Mouse (Mus musculus): ENCODE results near the gene Scamp2.

The Scamp2 gene

DNA sequence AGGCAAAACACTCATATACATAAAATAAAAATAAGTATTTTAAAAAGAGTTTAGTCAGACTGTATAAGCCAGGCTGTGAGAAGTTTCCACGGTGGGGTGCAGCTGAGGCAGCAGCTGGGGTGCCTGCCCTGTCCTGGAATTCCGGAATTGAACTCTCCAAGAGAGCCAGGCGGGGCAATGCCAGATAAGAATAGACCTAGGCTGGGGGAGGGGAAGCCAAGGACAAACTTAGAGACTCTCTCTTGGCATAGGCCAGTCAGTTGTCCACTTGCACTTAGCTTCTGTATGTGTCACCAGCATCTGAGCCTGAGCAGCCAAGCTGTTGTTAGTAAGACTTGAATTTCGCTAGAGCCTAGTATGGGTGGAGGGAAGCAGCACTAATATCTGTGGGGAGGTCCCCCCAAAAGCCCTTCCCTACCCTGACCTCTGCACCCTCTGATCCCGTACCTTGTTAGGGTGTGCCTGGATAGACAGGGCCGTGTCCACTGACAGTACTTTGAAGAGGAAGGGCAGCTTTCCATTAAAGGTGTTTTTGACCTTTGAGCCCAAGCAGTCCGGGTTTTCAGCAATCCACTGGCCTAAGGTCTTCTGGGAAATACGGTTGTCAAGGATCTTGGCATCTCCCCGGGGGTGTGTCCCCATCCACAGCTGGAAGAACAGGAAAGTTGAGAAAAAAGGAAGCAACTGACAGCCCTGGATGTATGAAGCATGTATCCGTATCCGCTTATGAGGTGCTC lies 10.4 kb upstream of the Scamp2 start:
- DNase-seq (ENCODE audit: low read depth), result no peak

DNA sequence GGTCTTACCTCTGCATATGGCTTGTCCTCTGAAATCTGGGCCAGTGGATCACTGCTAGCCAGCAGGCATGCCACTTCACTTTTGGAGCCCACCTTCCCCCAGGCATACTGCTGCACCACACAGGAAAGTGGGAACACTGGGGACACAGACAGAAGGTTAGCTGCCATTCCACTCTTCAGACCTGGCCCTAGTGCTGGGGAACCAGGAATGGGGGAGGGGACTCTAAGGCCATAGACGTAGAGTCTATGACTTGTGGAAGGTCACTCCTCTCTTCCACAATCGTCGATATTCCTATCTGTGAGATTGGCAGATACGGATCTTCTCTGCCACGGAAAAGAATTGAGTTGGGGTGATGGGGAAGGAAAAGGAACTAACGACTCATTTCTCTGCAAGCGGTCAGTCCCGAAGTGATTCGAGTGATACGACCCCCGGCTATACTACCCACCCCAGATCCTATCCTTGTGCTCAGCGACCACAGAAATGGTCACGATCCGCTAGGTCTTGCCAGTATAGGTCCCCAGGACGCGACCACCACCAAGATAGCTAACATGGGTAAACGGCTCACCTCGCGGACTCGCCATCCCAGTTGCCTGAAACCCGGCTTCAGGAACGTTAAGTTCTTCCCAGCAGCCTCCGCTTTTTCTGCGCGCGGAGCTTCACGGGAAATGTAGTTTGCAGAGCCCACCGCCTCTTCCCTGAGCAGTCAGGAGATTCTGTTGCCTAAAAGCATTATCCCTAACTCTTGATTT lies 8.4 kb upstream of the Scamp2 start, which contains the start of gene Mpi:
Mpi (minus strand) TSS at position 625 of the 749 bp plus-strand sequence.
- peak; percentile 78 for DNase-seq (ENCODE audit: low read depth)

DNA sequence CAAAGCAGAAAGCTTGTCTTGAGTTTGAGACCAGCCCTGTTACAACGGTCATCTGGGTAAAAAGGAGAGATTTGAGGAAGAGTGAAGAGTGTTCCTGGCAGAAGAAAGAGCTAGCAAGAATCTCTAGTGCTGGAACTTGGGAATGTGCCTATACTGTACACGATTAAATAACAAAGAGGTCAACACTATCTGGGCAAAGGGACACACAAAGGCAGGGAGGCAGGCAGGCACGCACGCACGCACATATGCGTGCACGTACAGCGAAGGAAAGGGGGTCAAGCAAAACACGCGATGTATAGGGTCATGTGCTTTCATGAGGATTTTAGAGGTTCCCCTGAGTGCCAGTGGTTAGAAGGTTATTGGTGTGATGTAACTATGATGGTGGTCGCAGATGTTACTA lies 7.6 kb upstream of the Scamp2 start:
- no peak for DNase-seq (ENCODE audit: low read depth)

DNA sequence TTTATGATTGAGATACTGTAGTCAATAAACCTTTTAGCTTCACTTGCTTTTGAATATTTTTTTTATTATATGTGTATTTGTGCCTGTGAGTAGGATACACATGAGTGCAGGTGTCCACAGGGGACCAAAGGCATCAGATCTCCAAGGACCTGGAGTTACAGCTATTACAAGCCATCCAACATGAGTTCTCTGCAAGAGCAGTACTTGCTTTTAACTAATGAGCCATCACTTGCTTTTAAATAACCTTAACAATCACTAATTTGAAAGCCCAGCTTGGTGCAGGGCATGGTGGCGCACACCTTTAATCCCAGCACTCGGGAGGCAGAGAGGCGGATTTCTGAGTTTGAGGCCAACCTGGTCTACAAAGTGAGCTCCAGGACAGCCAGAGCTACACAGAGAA lies 6.0 kb upstream of the Scamp2 start:
- no peak for DNase-seq (ENCODE audit: low read depth)

DNA sequence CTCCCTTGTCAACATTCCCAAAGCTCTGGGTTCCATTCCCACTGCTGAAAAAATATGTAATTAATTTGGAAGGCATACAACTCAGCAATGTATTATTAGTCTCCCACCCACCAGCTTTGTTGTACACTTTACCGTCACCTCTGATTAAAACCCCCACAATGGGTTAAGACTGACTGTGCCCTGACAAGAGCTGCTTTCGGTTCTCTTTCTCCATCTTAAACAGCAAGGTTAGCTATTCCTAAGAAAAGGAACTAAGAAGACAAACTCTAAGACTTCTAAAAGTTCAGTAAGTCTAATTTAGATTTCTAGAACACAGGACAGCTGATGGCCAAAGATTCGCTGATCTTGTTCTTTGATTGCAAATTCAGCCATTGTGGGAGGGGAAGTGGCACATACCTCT lies 3.5 kb upstream of the Scamp2 start:
- DNase-seq (ENCODE audit: low read depth), result no peak

GRCm38 (mm10) chr9:57558625-57559024 lies 2.1 kb upstream of the Scamp2 start:
- DNase-seq (ENCODE audit: low read depth), result no peak

DNA sequence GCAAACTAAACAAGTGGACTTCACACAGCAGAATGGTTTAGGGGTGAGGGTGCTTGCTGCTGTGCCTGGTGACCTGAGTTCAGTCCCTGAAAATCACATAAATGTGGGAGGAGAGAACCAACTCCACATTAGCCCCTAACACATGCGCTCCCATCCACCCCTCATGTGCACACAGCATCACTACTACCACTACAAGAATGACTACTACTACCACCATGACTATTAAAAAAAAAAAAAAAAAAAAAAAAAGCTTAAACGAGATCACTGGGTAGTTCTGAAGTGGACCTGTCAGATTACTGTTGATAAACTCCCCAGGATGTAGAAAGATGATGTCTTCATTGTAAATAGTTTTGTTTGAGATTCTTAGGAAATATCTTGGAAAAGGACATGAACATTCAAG lies 1.2 kb upstream of the Scamp2 start:
- no peak for DNase-seq (ENCODE audit: low read depth)

DNA sequence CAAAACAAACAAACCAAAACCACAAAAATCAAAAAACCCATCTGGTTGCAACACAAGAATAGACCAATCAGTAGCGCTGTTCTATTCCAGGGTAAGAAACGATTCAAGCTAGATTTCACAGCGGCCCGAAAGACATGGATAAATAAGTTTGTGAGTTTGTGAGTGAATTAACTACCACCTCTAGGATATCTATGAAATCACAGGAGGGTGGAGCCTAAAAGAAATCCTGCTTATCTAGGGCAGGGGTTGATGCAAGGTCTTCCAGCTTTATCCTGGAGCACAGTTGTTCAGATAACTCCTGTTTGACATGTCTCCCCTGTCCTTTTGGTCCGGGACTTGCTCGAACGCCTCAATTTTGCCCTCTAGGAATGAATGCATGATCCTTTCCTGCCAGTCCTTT lies 480 bp upstream of the Scamp2 start:
- DNase-seq (ENCODE audit: low read depth), result peak; percentile 3

- DNase-seq (ENCODE audit: low read depth), result no peak
Observed at GRCm38 (mm10) chr9:57561711-57562099, 962 bp downstream of the Scamp2 start.

DNA sequence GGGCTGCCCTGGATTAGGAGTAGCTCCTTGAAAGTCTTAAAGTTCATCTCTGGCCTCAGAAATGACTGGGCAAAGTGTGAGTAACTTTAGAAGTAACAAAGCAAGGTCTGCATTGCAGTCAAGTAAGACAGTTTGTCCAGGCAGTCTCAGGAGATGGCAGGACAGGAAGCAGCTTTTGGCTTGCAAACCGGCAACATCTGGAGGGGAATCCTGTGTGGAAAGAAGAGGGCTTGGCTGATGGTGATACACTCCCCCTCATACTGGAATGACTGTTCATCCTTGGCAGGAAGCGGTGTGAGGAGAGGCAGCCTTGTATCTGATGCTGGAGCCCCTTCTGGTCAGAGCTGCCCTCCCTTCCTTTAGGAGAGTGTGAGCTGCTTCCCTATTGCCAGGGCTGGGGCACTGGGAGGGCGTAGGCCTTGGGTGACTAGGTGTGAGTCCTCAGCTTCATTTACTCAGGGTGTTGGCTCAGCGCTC lies 2.2 kb downstream of the Scamp2 start:
- DNase-seq (ENCODE audit: low read depth), result peak; percentile 49

GRCm38 (mm10) chr9:57564609-57565008 lies 3.9 kb downstream of the Scamp2 start:
- no peak for DNase-seq (ENCODE audit: low read depth)

DNA sequence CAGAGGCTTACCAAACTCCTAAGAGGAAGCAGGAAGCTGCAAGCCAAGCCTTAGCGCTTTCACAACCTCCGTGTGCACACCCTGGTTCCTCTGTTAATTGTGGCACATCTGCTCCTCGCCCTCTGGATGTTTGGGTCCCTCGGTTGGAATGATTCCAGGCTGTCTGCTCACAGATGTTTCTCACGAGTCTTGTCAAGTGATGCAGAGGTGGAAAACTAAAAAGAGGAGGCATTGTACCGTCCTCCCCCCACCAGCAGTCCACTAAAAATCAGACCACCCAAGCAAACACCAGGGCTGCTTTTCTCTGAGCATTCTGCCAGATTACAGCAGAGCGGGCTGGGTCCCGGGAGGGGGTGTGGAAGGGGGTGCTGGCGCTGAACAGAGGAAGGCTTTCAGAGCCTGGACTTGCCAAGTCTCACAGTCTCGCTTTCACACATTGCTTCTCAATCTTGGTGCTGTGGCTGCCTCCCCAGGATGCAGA lies 5.0 kb downstream of the Scamp2 start:
- DNase-seq (ENCODE audit: low read depth), result peak; percentile 40

GRCm38 (mm10) chr9:57566846-57567245 lies 6.1 kb downstream of the Scamp2 start:
- no peak for DNase-seq (ENCODE audit: low read depth)

DNA sequence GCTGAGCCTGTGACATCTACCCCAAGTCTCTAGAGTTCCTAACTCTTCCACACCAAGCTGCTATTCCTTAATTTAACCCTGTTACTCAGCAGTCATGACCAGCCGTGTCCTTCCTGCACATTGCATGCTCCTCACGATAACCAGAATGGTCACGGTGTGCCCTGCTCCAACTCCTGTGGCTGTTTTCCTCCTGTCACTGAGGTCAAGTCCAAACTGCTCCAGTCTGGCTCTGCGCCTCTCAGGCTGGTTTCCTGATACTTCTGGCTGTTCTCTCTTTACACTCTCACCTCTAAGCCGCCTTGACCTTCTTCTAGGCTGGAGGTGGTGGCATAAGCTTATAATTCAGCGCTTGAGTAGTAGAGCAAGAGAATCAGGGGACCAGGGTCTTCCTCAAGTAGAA lies 7.8 kb downstream of the Scamp2 start:
- DNase-seq (ENCODE audit: low read depth), result no peak

DNA sequence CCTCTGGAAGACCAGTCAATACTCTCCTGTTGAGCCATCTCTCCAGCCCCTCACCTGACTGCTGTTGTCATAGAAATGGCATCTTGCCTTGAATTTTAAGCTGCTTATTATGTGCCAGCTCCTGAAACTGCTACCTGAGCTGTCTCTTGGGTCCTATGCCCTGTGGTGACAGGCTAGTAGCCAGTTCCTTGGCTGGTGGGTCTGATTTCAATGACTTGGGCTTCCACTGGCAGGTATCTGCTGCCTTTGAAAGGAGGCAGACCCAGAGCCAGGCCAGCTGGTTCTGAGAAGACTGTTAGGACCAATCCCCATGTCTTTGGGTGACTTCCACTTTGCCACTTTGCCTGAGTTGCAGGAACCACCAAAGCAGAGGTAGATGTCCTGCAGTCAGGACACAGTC lies 13.7 kb downstream of the Scamp2 start:
- DNase-seq (ENCODE audit: low read depth), result no peak

DNA sequence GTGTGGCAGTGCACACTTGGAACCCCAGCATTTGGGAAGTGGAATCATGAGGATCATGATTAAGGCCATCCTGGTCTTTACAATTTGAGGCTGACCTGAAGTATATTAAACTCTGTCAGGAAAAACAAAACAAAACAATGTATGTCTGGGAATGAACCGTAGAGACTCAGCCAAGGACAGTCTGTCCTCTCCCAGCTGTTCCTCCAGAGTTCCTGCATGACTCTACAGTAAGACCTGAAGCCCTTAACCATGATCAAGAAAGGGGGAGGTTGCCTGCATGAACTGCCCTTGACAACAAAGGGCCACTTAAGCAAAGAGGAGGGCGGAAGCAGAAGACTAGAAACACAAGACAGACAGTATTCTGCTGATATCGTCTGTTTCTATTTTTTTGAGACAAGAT lies 14.8 kb downstream of the Scamp2 start:
- no peak for DNase-seq (ENCODE audit: low read depth)

DNA sequence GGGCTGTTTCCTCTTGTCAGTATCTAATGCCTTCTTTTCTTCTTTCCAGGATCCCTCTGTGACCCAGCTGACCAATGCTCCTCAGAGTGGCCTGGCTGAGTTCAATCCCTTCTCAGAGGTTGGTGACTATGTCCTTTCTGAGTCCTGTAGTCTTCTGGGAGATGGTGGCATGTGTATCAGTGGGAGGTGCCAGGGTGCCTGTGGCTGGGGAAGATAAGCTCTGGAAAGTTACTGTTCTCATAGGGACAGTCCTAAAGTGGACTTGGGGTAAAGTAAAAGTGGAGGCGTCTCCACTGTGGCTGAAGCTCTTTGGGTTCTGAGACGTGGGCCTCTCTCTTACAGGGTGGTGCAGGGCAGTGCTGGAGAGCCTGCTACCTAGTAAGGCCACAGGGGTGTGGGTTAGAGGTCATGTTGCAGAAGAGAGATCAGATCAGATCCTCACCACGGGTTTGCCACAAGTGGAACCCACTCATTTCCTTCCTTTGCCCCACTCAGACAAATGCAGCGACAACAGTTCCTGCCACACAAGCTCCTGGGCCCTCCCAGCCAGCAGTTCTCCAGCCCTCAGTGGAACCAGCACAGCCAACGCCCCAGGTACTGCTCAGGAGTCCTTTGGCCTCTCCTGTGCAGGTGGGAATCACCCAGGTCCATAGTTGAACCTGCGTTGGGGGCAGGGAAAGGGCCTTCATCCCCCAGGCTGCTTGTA lies 16.6 kb downstream of the Scamp2 start:
- DNase-seq (ENCODE audit: low read depth), result no peak

- no peak for DNase-seq (ENCODE audit: low read depth)
Observed at GRCm38 (mm10) chr9:57584991-57585390, 24.2 kb downstream of the Scamp2 start.

DNA sequence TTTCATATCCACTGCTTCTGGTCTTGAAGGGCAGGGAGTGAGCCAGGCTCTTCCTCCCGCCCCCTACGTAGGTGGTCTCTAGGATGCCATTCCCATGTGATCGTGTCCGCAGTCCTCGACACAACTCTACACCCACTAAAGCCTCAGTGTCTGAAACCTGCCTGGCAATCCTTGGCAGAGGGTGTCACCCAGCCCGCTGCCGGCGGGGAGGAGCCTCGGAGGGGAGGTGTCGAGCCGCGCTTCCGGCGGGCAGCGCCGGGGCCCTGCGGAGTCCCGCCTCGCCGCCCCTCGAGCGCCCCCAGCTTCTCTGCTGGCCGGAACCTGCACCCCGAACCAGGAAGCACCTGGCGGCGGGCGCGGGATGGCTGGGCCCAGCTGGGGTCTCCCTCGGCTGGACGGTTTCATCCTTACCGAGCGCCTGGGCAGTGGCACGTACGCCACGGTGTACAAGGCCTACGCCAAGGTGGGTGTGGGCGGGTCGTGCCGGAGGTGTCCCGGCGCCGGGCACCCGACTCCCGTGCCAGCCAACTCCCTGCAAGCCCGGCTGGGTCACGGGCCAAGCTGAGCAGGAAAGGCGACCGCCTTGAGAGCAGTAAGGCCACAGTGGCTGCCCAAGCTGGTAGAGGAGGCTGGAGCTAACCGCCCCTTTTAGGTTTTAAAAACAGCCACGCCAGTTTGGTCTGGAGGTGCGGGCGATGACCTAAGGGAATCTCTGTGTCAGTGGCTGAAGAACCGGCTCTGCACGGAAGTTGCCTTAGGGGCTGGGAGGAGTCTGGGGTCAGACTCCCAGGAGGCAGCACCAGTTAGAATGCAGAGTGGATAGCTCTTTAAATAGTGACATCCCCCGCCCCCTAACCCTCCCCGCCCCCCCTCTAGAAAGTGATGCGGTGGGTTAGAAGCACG lies 28.7 kb downstream of the Scamp2 start, which contains the start of gene Ulk3:
Ulk3 (plus strand) TSS at position 229 of the 903 bp plus-strand sequence.
- peak; percentile 82 for DNase-seq (ENCODE audit: low read depth)

- peak; percentile 65 for DNase-seq (ENCODE audit: low read depth)
Observed at GRCm38 (mm10) chr9:57590726-57591125, 30.0 kb downstream of the Scamp2 start.

- no peak for DNase-seq (ENCODE audit: low read depth)
Observed at GRCm38 (mm10) chr9:57593454-57594173, 32.9 kb downstream of the Scamp2 start.

Measured in NIH3T3 (cell line).